Mouse (Mus musculus) lung, adult 10 weeks (tissue): ENCODE results near the gene Vmn1r172. TPM values are rescaled to one million over a fixed set of nuclear protein-coding genes. Genes with fewer than 3 reads are reported as not detected.

Source experiments
- polyA plus RNA-seq: library from polyadenylated mRNA; stranded (reverse); fragments of 350-450 nt; fragmentation: Illumina TruSeq; extraction: RNeasy Lipid Tissue Mini Kit (QIAGEN cat#74804); gene quantifications from one replicate; pipeline ENCODE4 v1.2.3, GENCODE M21; 2014; ENCODE audit warnings: low read depth, low replicate concordance; ENCODE audit not compliant: insufficient read depth

The Vmn1r172 gene
- not detected for polyA plus RNA-seq

GRCm38 (mm10) chr7:23658016-23658415, at the start of gene Vmn1r172:
Vmn1r172 (plus strand) TSS chr7:23658316.

GRCm38 (mm10) chr7:23630422-23630821, 27.7 kb upstream of the Vmn1r172 start, which contains the start of gene Vmn1r171:
Vmn1r171 (plus strand) TSS chr7:23630722.

GRCm38 (mm10) chr7:23700403-23700802, 42.3 kb downstream of the Vmn1r172 start, which contains the start of gene Vmn1r173:
Vmn1r173 (plus strand) TSS chr7:23700703.

Other genes starting within 250 kb of the Vmn1r172 start
- not detected for gene Vmn1r167, start 151.1 kb upstream of the Vmn1r172 start, polyA plus RNA-seq
- not detected for gene Vmn1r168, start 118.6 kb upstream of the Vmn1r172 start, polyA plus RNA-seq
- not detected for gene Vmn1r169, start 82.8 kb upstream of the Vmn1r172 start, polyA plus RNA-seq
- gene Vmn1r170, start 52.1 kb upstream of the Vmn1r172 start, polyA plus RNA-seq = not detected
- not detected for gene Vmn1r171, start 27.6 kb upstream of the Vmn1r172 start, polyA plus RNA-seq
- gene Vmn1r173, start 42.4 kb downstream of the Vmn1r172 start, polyA plus RNA-seq = not detected
- not detected for gene Vmn1r174, start 94.0 kb downstream of the Vmn1r172 start, polyA plus RNA-seq
- not detected for gene Vmn1r175, start 152.3 kb downstream of the Vmn1r172 start, polyA plus RNA-seq
- gene Vmn1r176, start 179.1 kb downstream of the Vmn1r172 start, polyA plus RNA-seq = not detected
- not detected for gene Vmn1r177, start 208.1 kb downstream of the Vmn1r172 start, polyA plus RNA-seq
- gene Vmn1r178, start 233.7 kb downstream of the Vmn1r172 start, polyA plus RNA-seq = not detected